Mouse (Mus musculus) CH12.LX (cell line): ENCODE measurements around the gene Arhgef12. TPM values are rescaled to one million over a fixed set of nuclear protein-coding genes. Genes with fewer than 3 reads are reported as not detected.
A peak's percentile ranks its signal among the peaks of the same experiment; 100 is the strongest.

Source experiments
- DNase-seq: peaks from one replicate; pipeline ENCODE4 v3.0.0-alpha.2; 2013; ENCODE audit errors: extremely low read depth
- H3K27ac ChIP-seq: 2 replicates; pipeline ENCODE4 v1.5.1; 2012; ENCODE audit warnings: low read depth, mild to moderate bottlenecking, control low read depth, moderate library complexity; ENCODE audit not compliant: insufficient read depth
- H3K27me3 ChIP-seq: replicated peaks from 2 replicates; pipeline ENCODE3; 2012; ENCODE audit warnings: inconsistent platforms
- H3K36me3 ChIP-seq, 2 experiments: replicated peaks in 1 of 2; 2 replicates each; pipeline versions ENCODE3 to v1.6.1; 2012; ENCODE audit warnings: inconsistent platforms in 1 of 2, low read length in 1 of 2, mild to moderate bottlenecking in 1 of 2, mixed read lengths in 1 of 2, moderate library complexity in 1 of 2; ENCODE audit not compliant: control insufficient read depth in 1 of 2, insufficient read depth in 1 of 2
- H3K4me1 ChIP-seq, 2 experiments: 2 replicates each; pipeline ENCODE4 v1.6.1; 2012; ENCODE audit warnings: inconsistent platforms in 1 of 2, moderate library complexity in 1 of 2; ENCODE audit not compliant: insufficient read depth in 2 of 2, control insufficient read depth in 1 of 2
- H3K4me2 ChIP-seq: 2 replicates; pipeline ENCODE4 v1.6.1; 2012; ENCODE audit warnings: low read depth, mild to moderate bottlenecking, control low read depth; ENCODE audit not compliant: poor library complexity, insufficient read depth, severe bottlenecking
- H3K4me3 ChIP-seq, 3 experiments: fragments of 150-350 bp in 1 of 3; sonication (generic) in 1 of 3; replicated peaks in 1 of 3; 2 replicates each; pipeline versions ENCODE3 to v1.5.1; 2011 to 2012; ENCODE audit warnings: low read depth in 2 of 3, low read length in 2 of 3, mild to moderate bottlenecking in 2 of 3, moderate library complexity in 2 of 3, control low read depth in 1 of 3, improper control_type of control experiment in 1 of 3, inconsistent platforms in 1 of 3, mixed read lengths in 1 of 3; ENCODE audit not compliant: poor library complexity in 1 of 3
- H3K79me2 ChIP-seq: replicated peaks from 2 replicates; pipeline ENCODE4 v1.6.1; 2012; ENCODE audit warnings: mild to moderate bottlenecking, moderate library complexity; ENCODE audit not compliant: control insufficient read depth, poor library complexity, insufficient read depth, severe bottlenecking; ENCODE audit errors: extremely low read depth
- H3K9ac ChIP-seq: 2 replicates; pipeline ENCODE4 v1.6.1; 2012; ENCODE audit warnings: low read depth, mild to moderate bottlenecking, control low read depth, moderate library complexity; ENCODE audit not compliant: insufficient read depth
- H3K9me3 ChIP-seq: replicated peaks from 2 replicates; pipeline ENCODE3; 2012; ENCODE audit warnings: low read length, inconsistent platforms, mixed read lengths
- BHLHE40 ChIP-seq: IDR thresholded peaks from 2 replicates; pipeline ENCODE4 v1.6.1; 2011; ENCODE audit warnings: mild to moderate bottlenecking, low read depth, low read length, improper control_type of control experiment
- CHD1 ChIP-seq: IDR thresholded peaks from 2 replicates; pipeline ENCODE4 v1.6.1; 2012; ENCODE audit warnings: low read depth, low read length, improper control_type of control experiment, inconsistent platforms
- CTCF ChIP-seq, 2 experiments: IDR thresholded peaks in 1 of 2; conservative IDR thresholded peaks in 1 of 2; 2 replicates each; pipeline ENCODE4 v1.5.1; 2011 to 2012; ENCODE audit warnings: low read depth in 2 of 2, low read length in 2 of 2, improper control_type of control experiment in 1 of 2, inconsistent platforms in 1 of 2, mild to moderate bottlenecking in 1 of 2, moderate library complexity in 1 of 2
- E2F4 ChIP-seq: IDR thresholded peaks from 2 replicates; pipeline ENCODE4 v1.6.1; 2011; ENCODE audit warnings: low read depth, low read length, improper control_type of control experiment; ENCODE audit not compliant: insufficient replicate concordance
- ETS1 ChIP-seq: conservative IDR thresholded peaks from 2 replicates; pipeline ENCODE4 v1.6.1; 2012; ENCODE audit warnings: low read depth, mild to moderate bottlenecking, inconsistent platforms, low read length, improper control_type of control experiment, moderate library complexity
- GABPA ChIP-seq: IDR thresholded peaks from 2 replicates; pipeline ENCODE4 v1.6.1; 2012; ENCODE audit warnings: low read depth, low read length, improper control_type of control experiment, inconsistent platforms; ENCODE audit not compliant: insufficient replicate concordance
- HCFC1 ChIP-seq: IDR thresholded peaks from 2 replicates; pipeline ENCODE4 v1.6.1; 2012; ENCODE audit warnings: low read depth, mild to moderate bottlenecking, inconsistent platforms, low read length, improper control_type of control experiment
- IRF4 ChIP-seq: IDR thresholded peaks from 2 replicates; pipeline ENCODE4 v1.6.1; 2014; ENCODE audit warnings: low read depth, mild to moderate bottlenecking, inconsistent platforms, low read length, improper control_type of control experiment
- JUND ChIP-seq: conservative IDR thresholded peaks from 2 replicates; pipeline ENCODE4 v1.6.1; 2011; ENCODE audit warnings: low read depth, low read length, improper control_type of control experiment
- KAT2A ChIP-seq: IDR thresholded peaks from 2 replicates; pipeline ENCODE4 v1.6.1; 2012; ENCODE audit warnings: low read length, improper control_type of control experiment, inconsistent platforms; ENCODE audit not compliant: insufficient replicate concordance
- MAFK ChIP-seq: IDR thresholded peaks from 2 replicates; pipeline ENCODE4 v1.6.1; 2011; ENCODE audit warnings: low read length, improper control_type of control experiment; ENCODE audit not compliant: insufficient replicate concordance
- MYC ChIP-seq: IDR thresholded peaks from 2 replicates; pipeline ENCODE4 v1.6.1; 2011; ENCODE audit warnings: low read depth, mild to moderate bottlenecking, improper control_type of control experiment, low read length
- PAX5 ChIP-seq: IDR thresholded peaks from 2 replicates; pipeline ENCODE4 v1.6.1; 2012; ENCODE audit warnings: low read length, inconsistent platforms, mixed read lengths
- POLR2A ChIP-seq: IDR thresholded peaks from 2 replicates; pipeline ENCODE4 v1.6.1; 2011; ENCODE audit warnings: low read depth, mild to moderate bottlenecking, improper control_type of control experiment, low read length
- RCOR1 ChIP-seq: conservative IDR thresholded peaks from 2 replicates; pipeline ENCODE4 v1.6.1; 2012; ENCODE audit warnings: low read depth, mild to moderate bottlenecking, inconsistent platforms, low read length, improper control_type of control experiment
- SIN3A ChIP-seq: IDR thresholded peaks from 2 replicates; pipeline ENCODE4 v1.6.1; 2012; ENCODE audit warnings: low read length, improper control_type of control experiment, inconsistent platforms
- SMC3 ChIP-seq: IDR thresholded peaks from 2 replicates; pipeline ENCODE4 v1.6.1; 2011; ENCODE audit warnings: low read depth, low read length, improper control_type of control experiment
- TCF12 ChIP-seq: IDR thresholded peaks from 2 replicates; pipeline ENCODE4 v1.6.1; 2014; ENCODE audit warnings: low read depth, mild to moderate bottlenecking, inconsistent platforms, low read length, improper control_type of control experiment
- USF1 ChIP-seq: IDR thresholded peaks from 2 replicates; pipeline ENCODE4 v1.6.1; 2014; ENCODE audit warnings: low read depth, mild to moderate bottlenecking, inconsistent platforms, low read length, improper control_type of control experiment
- USF2 ChIP-seq: conservative IDR thresholded peaks from 2 replicates; pipeline ENCODE4 v1.6.1; 2011; ENCODE audit warnings: low read depth, low read length, improper control_type of control experiment
- ZMIZ1 ChIP-seq: IDR thresholded peaks from 2 replicates; pipeline ENCODE4 v1.6.1; 2012; ENCODE audit warnings: low read depth, mild to moderate bottlenecking, inconsistent platforms, low read length, improper control_type of control experiment
- dilution Hi-C: fragments of 300-500 bp; cut with MboI; formaldehyde crosslinking; loops from 2 replicates; pipeline ENCODE4 v1.14.3; 2020; ENCODE audit warnings: low sequenced_read_pairs; ENCODE audit not compliant: extremely low pct_unique_long_range_greater_than_20kb, extremely low pct_ligation_motif_present
- in situ Hi-C: fragments of 300-500 bp; cut with MboI; formaldehyde crosslinking; loops from 3 replicates; pipeline ENCODE4 v1.14.3; 2019; ENCODE audit warnings: low sequenced_read_pairs, low pct_ligation_motif_present, low pct_unique_long_range_greater_than_20kb, mixed read lengths
- polyA plus RNA-seq: library from polyadenylated mRNA; unstranded; fragments of >175 nt; gene quantifications from 2 replicates; pipeline ENCODE4 v1.2.1, GENCODE M21; 2012; ENCODE audit warnings: low read depth; ENCODE audit not compliant: insufficient read length
- total RNA-seq, 2 experiments: library from RNA; depleted of rRNA; stranded (reverse); fragments of 300-350 nt in 1 of 2; fragments of >200 nt in 1 of 2; gene quantifications; 2 replicates each; pipeline ENCODE4 v1.2.3; 2012 to 2014

The Arhgef12 gene
- total and polyA plus RNA-seq, 3 experiments: 4.9 to 9.4 (median 8.7) TPM

- TF ChIP-seq MYC (no peak), USF1 (no peak), ZMIZ1 (no peak), SIN3A (no peak), HCFC1 (no peak), PAX5 (no peak), KAT2A (no peak), ETS1 (no peak), E2F4 (no peak), IRF4 (no peak), CTCF (conservative IDR thresholded peaks at IDR 0.05 in 1 of 2, IDR thresholded peaks at IDR 0.05 in 1 of 2; ENCODE audit: low read depth in 2 of 2, low read length in 2 of 2) (no peak), JUND (no peak), TCF12 (no peak), CHD1 (no peak), RCOR1 (no peak), BHLHE40 (no peak), USF2 (no peak), POLR2A (no peak), GABPA (no peak)
- peak overlapping the region; percentile 55 for H3K4me2 ChIP-seq
- H3K27ac ChIP-seq: no peak overlapping the region
- no peaks in the 10 kb centered on the region for H3K4me1 ChIP-seq
- dilution Hi-C loops: no loop called here
- H3K9ac ChIP-seq: no peak overlapping the region
- no peak overlapping the region for H3K4me3 ChIP-seq
- in situ Hi-C loops: no loop called here
- H3K79me2 ChIP-seq: no peaks in the 10 kb centered on the region
- H3K27me3 ChIP-seq: peaks cover 28% of the 10 kb centered on the region
- no peaks in the 10 kb centered on the region for H3K36me3 ChIP-seq
- peaks cover 10% of the 10 kb centered on the region for H3K9me3 ChIP-seq
- no peak for DNase-seq
These were observed 148.6 kb downstream of the Arhgef12 start for GRCm38 (mm10) chr9:42958401-42958800.

GRCm38 (mm10) chr9:42948381-42948780 lies 158.7 kb downstream of the Arhgef12 start:
- no peak overlapping the region for H3K4me3 ChIP-seq
- dilution Hi-C loops: no loop called here
- no peak for TF ChIP-seq MAFK
- TF ChIP-seq SMC3: no peak
- TF ChIP-seq, all 38 proteins: peak for 0
- in situ Hi-C loops: loop anchor here (10.0 to 25.0 kb wide), 3 partner anchors 254 to 611 kb away; no protein-coding TSS in a partner anchor
- H3K9me3 ChIP-seq: no peaks in the 10 kb centered on the region
- no peaks in the 10 kb centered on the region for H3K79me2 ChIP-seq
- DNase-seq: no peak
- no peak overlapping the region for H3K4me2 ChIP-seq
- H3K9ac ChIP-seq: no peak overlapping the region
- H3K4me1 ChIP-seq: peaks cover 0 to 9% of the 10 kb centered on the region in 2 experiments; a peak in 2 of 4 replicates
- H3K27me3 ChIP-seq: peaks cover 73% of the 10 kb centered on the region
- no peaks in the 10 kb centered on the region for H3K36me3 ChIP-seq
- no peak overlapping the region for H3K27ac ChIP-seq
